In the genomic region with DNA sequence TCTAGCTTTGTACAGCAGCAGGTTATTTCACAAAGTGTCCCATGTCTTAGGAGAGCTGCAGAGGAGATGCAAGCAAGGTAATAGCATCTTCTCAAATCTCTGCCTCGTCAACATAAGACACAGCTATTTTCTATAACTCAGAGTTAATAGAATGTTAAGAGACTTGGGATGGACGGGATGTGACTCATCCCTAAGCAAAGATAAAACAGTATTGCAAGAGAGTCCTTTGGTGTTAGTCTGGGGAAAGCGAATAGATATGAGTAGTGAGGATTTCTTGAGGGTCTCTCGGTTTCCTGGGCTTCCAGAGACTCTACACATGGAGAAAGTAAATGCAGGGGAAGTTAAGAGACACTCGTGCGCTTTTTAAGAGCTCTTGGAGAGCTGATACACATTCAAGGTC, we compare ENCODE assay signal across 14 mouse cellular contexts.
"Had no signal": no experiment of that assay in that cellular context is flagged by ENCODE, and none has a peak within 500 bp of the region (broad histone marks: within the 10 kb centered on the region; RNA-seq: fewer than 3 reads in every experiment).

No protein-coding gene starts in this region.

- H3K4me3 ChIP-seq: midbrain, embryonic 10.5 days; midbrain, embryonic 12.5 days; neural tube, embryonic 12.5 days had no signal

- H3K27me3 ChIP-seq: neural tube, embryonic 12.5 days had no signal

- ATAC-seq: midbrain, embryonic 16.5 days had no signal

- H3K36me3 ChIP-seq: midbrain, embryonic 10.5 days; midbrain, embryonic 12.5 days; neural tube, embryonic 12.5 days had no signal

- H3K4me2 ChIP-seq: lung, embryonic 14.5 days; midbrain, embryonic 12.5 days; neural tube, embryonic 12.5 days had no signal

- H3K9me3 ChIP-seq: midbrain, embryonic 10.5 days; midbrain, embryonic 12.5 days; neural tube, embryonic 12.5 days had no signal

- H3K9ac ChIP-seq: lung, embryonic 14.5 days; midbrain, embryonic 12.5 days; neural tube, embryonic 12.5 days had no signal

- DNase-seq: lung, adult 18-20 months; lung, embryonic 14.5 days; lung, postnatal 10 days; lung, postnatal 4 days; midbrain, embryonic 14.5 days; right cerebral cortex, postnatal 14 days; spleen, adult 18-20 months; thymus, adult 2 months; thymus, postnatal 25 days; thymus, postnatal 4 days had no signal

- H3K27ac ChIP-seq: midbrain, embryonic 10.5 days; midbrain, embryonic 12.5 days; neural tube, embryonic 12.5 days had no signal
